Comparison of ENCODE assay signal across 8 mouse cellular contexts in genomic region chr7:142095183-142095931, GRCm38 (mm10). TPM values are rescaled to one million over a fixed set of nuclear protein-coding genes. Genes with fewer than 3 reads are reported as not detected.
DNase-seq lines count a peak whose midpoint lies in the region; ATAC-seq lines count a peak whose summit lies in the region.

Gene Dusp8, minus strand, starts transcription at chr7:142095843.

- H3K36me3 ChIP-seq in forebrain, embryonic 11.5 days (ENCODE audit: control insufficient read depth, insufficient read depth, low read length): no peaks in the 10 kb centered on the region
- no peaks in the 10 kb centered on the region for H3K36me3 ChIP-seq in heart, embryonic 15.5 days
- no peaks in the 10 kb centered on the region for H3K36me3 ChIP-seq in liver, embryonic 12.5 days
- H3K36me3 ChIP-seq in splenic B cell, adult 2 months (ENCODE audit: control insufficient read depth, insufficient read depth, low read length, poor library complexity, severe bottlenecking): no peaks in the 10 kb centered on the region

- WGBS in forebrain, embryonic 11.5 days: under 1% methylated on average over 55 of the region's 63 CpGs
- WGBS in heart, embryonic 15.5 days: 1% methylated on average over 62 of the region's 63 CpGs
- WGBS in liver, embryonic 12.5 days (ENCODE audit: insufficient replicate concordance): 1% methylated on average over 55 of the region's 63 CpGs

- H3K4me1 ChIP-seq in forebrain, embryonic 11.5 days (replicated peaks; ENCODE audit: control insufficient read depth, insufficient read depth, low read length): peaks cover 15% of the 10 kb centered on the region
- peaks cover 45% of the 10 kb centered on the region for H3K4me1 ChIP-seq in heart, embryonic 15.5 days (replicated peaks)
- H3K4me1 ChIP-seq in liver, embryonic 12.5 days: peaks cover 58% of the 10 kb centered on the region

- peak within 1 kb of the TSS; percentile 94 for H3K4me2 ChIP-seq in forebrain, embryonic 11.5 days (ENCODE audit: low read depth, low read length, severe bottlenecking)
- peak within 1 kb of the TSS; percentile 83 for H3K4me2 ChIP-seq in heart, embryonic 15.5 days
- H3K4me2 ChIP-seq in liver, embryonic 12.5 days: peak within 1 kb of the TSS; percentile 84

- H3K27ac ChIP-seq in forebrain, embryonic 11.5 days (ENCODE audit: low read depth, low read length): peak within 1 kb of the TSS; percentile 63
- H3K27ac ChIP-seq in heart, embryonic 15.5 days: peak within 1 kb of the TSS; percentile 83
- H3K27ac ChIP-seq in liver, embryonic 12.5 days: peak within 1 kb of the TSS; percentile 90

- DNase-seq in CD8-positive naive resting alpha-beta T cell, adult 2 months (ENCODE audit: low read depth in 2 of 2, low spot score in 2 of 2): peak; percentile 72 to 75
- DNase-seq in c-Kit-positive CD71-positive TER-119-negative erythroid progenitor cells, embryonic 14.5 days (ENCODE audit: low read depth): peak; percentile 83
- peak; percentile 96 for DNase-seq in forebrain, embryonic 11.5 days (ENCODE audit: low spot score)
- DNase-seq in kidney, postnatal 14 days: peak; percentile 91
- DNase-seq in naive thymus-derived CD4-positive, alpha-beta T cell, adult 2 months (ENCODE audit: low read depth): peak; percentile 86
- peak; percentile 89 for DNase-seq in splenic B cell, adult 2 months (ENCODE audit: low read depth, low spot score)

- peak within 1 kb of the TSS; percentile 83 for H3K4me3 ChIP-seq in forebrain, embryonic 11.5 days (ENCODE audit: low read depth, low read length)
- peak within 1 kb of the TSS; percentile 85 for H3K4me3 ChIP-seq in heart, embryonic 15.5 days
- peak within 1 kb of the TSS; percentile 87 for H3K4me3 ChIP-seq in liver, embryonic 12.5 days

- peaks cover 12% of the 10 kb centered on the region for H3K27me3 ChIP-seq in forebrain, embryonic 11.5 days (ENCODE audit: control insufficient read depth, insufficient read depth, low read length)
- H3K27me3 ChIP-seq in heart, embryonic 15.5 days: peaks cover 30% of the 10 kb centered on the region
- H3K27me3 ChIP-seq in liver, embryonic 12.5 days (replicated peaks): peaks cover 100% of the 10 kb centered on the region
- H3K27me3 ChIP-seq in splenic B cell, adult 2 months (ENCODE audit: control insufficient read depth, insufficient read depth, low read length, poor library complexity, severe bottlenecking): no peaks in the 10 kb centered on the region

- no peaks in the 10 kb centered on the region for H3K9me3 ChIP-seq in forebrain, embryonic 11.5 days (ENCODE audit: control insufficient read depth, low read length)
- no peaks in the 10 kb centered on the region for H3K9me3 ChIP-seq in heart, embryonic 15.5 days (replicated peaks)
- no peaks in the 10 kb centered on the region for H3K9me3 ChIP-seq in liver, embryonic 12.5 days (replicated peaks)

- ATAC-seq in forebrain, embryonic 11.5 days (replicated peaks; ENCODE audit: low FRiP score): peak; percentile 89
- ATAC-seq in heart, embryonic 15.5 days (replicated peaks; ENCODE audit: insufficient number of reproducible peaks, insufficient read depth, low FRiP score, low read depth): peak; percentile 89
- ATAC-seq in liver, embryonic 12.5 days: peak; percentile 87

- peak within 1 kb of the TSS; percentile 82 for H3K9ac ChIP-seq in forebrain, embryonic 11.5 days (ENCODE audit: low read length)
- peak within 1 kb of the TSS; percentile 88 for H3K9ac ChIP-seq in heart, embryonic 15.5 days
- peak within 1 kb of the TSS; percentile 99 for H3K9ac ChIP-seq in liver, embryonic 12.5 days

RNA-seq across cellular contexts. Expression of gene Dusp8, which starts in this region (rescaled TPM):
- polyA plus RNA-seq in forebrain, embryonic 11.5 days (2014; fragmentation: Nextera tagmentation; extraction: Ambion mirVana): 22.6 and 28.1 TPM in 2 replicates
- polyA plus RNA-seq in heart, embryonic 15.5 days (2015; fragmentation: Nextera tagmentation; extraction: Ambion mirVana): 11.5 and 12.2 TPM in 2 replicates
- polyA plus RNA-seq in liver, embryonic 12.5 days (2016; fragmentation: Nextera tagmentation; extraction: Ambion mirVana): 7.4 and 7.5 TPM in 2 replicates

Comparison
In these comparisons a context has a peak if more than half of its experiments do, and no peak if none do; other contexts are left out.
1. Peak in every context shown above with its lines: DNase-seq, ATAC-seq, H3K4me3 ChIP-seq and H3K27ac ChIP-seq.